In the genomic region with DNA sequence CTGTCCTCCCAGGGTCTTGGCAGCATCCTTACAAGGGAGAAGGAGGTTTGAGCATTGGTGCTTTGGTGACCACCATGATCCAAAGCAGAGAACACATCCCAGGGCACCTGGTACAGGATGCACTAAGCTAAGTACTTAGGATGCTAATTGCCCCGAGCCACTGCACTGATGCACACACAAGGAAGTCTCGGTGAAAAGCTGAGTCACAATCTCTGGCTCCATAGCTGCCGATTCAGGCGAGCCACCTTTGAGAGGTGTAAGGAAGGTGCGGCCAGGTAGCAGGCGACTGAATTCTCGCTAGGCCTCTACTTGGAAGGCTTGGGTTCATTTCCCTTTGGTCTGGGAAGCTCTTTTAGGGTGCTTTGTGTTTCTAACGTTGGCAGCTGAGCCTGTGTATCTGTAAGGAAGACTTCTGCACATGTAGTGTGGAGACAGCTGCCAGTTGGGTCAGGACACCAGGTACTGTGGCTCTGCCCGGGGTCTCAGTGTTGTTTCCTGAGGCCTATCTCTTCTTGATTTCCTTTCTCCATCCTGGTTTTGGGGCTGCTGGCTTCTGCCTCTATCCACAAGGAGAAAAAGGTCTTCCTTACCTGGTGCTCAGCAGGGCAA, we compare ENCODE assay signal across 14 mouse cellular contexts.
DNase-seq lines count a peak whose midpoint lies in the region; ATAC-seq and TF ChIP-seq lines count a peak whose summit lies in the region.
"Had no signal": no experiment of that assay in that cellular context is flagged by ENCODE, and none has a peak within 500 bp of the region (broad histone marks: within the 10 kb centered on the region; RNA-seq: fewer than 3 reads in every experiment).

No protein-coding gene starts in this region.

- H3K36me3 ChIP-seq in heart, embryonic 10.5 days, result no peaks in the 10 kb centered on the region
- H3K36me3 ChIP-seq in heart, embryonic 12.5 days, result no peaks in the 10 kb centered on the region
- peaks cover 3% of the 10 kb centered on the region; the same call in 1 of the 2 replicates for H3K36me3 ChIP-seq in liver, embryonic 11.5 days (ENCODE audit: control insufficient read depth, insufficient read depth, low read length)
- H3K36me3 ChIP-seq in stomach, postnatal 0 days (ENCODE audit: control insufficient read depth, insufficient read depth, low read length), result no peaks in the 10 kb centered on the region
- H3K36me3 ChIP-seq: forebrain, embryonic 15.5 days had no signal

- no peak overlapping the region for H3K9ac ChIP-seq in heart, embryonic 12.5 days
- H3K9ac ChIP-seq in liver, embryonic 11.5 days (ENCODE audit: low read depth, low read length), result no peak overlapping the region
- no peak overlapping the region; the same call in 1 of the 2 replicates for H3K9ac ChIP-seq in stomach, postnatal 0 days (ENCODE audit: low read length)
- H3K9ac ChIP-seq: forebrain, embryonic 15.5 days had no signal

- H3K4me1 ChIP-seq in heart, embryonic 10.5 days, result peaks cover 45% of the 10 kb centered on the region
- H3K4me1 ChIP-seq in heart, embryonic 12.5 days (replicated peaks), result peaks cover 42% of the 10 kb centered on the region
- peaks cover 58% of the 10 kb centered on the region for H3K4me1 ChIP-seq in liver, embryonic 11.5 days (replicated peaks; ENCODE audit: control insufficient read depth, insufficient read depth, low read length)
- no peaks in the 10 kb centered on the region for H3K4me1 ChIP-seq in stomach, postnatal 0 days (replicated peaks; ENCODE audit: control insufficient read depth, insufficient read depth)
- H3K4me1 ChIP-seq: forebrain, embryonic 15.5 days had no signal

- no peaks in the 10 kb centered on the region for H3K27me3 ChIP-seq in heart, embryonic 10.5 days (ENCODE audit: insufficient read depth, poor library complexity, severe bottlenecking)
- no peaks in the 10 kb centered on the region for H3K27me3 ChIP-seq in heart, embryonic 12.5 days (replicated peaks)
- H3K27me3 ChIP-seq in liver, embryonic 11.5 days (replicated peaks; ENCODE audit: control insufficient read depth, insufficient read depth, low read length), result no peaks in the 10 kb centered on the region
- no peaks in the 10 kb centered on the region for H3K27me3 ChIP-seq in stomach, postnatal 0 days (ENCODE audit: control insufficient read depth, insufficient read depth, low read length)
- H3K27me3 ChIP-seq: forebrain, embryonic 15.5 days had no signal

- DNase-seq in heart, embryonic 10.5 days (ENCODE audit: low spot score), result peak; percentile 73
- DNase-seq in urinary bladder, postnatal 14 days (ENCODE audit: low spot score), result peak; percentile 38
- no peak for DNase-seq in urinary bladder, adult 2 months (ENCODE audit: low spot score)
- no peak for DNase-seq in liver, embryonic 11.5 days (ENCODE audit: low spot score)
- peak; percentile 51 for DNase-seq in stomach, postnatal 0 days (ENCODE audit: low spot score)
- DNase-seq in adrenal gland, adult (ENCODE audit: inconsistent age in 2 of 2, low spot score in 1 of 2), result no peak
- DNase-seq in yolk sac, embryonic 10.5 days (ENCODE audit: low spot score), result no peak
- DNase-seq: B cell, adult 2 months; cerebellum, postnatal 14 days; right cerebral cortex, adult 18-20 months; thymus, postnatal 36 days had no signal

- no peak for TF ChIP-seq EP300 in stomach, postnatal 0 days (optimal IDR thresholded peaks at IDR 0.05)

- H3K9me3 ChIP-seq in heart, embryonic 10.5 days, result no peaks in the 10 kb centered on the region
- no peaks in the 10 kb centered on the region for H3K9me3 ChIP-seq in heart, embryonic 12.5 days (replicated peaks)
- H3K9me3 ChIP-seq in liver, embryonic 11.5 days (ENCODE audit: control insufficient read depth, low read length), result no peaks in the 10 kb centered on the region
- no peaks in the 10 kb centered on the region for H3K9me3 ChIP-seq in stomach, postnatal 0 days (ENCODE audit: control insufficient read depth, low read length)
- H3K9me3 ChIP-seq: forebrain, embryonic 15.5 days had no signal

- H3K4me3 ChIP-seq in heart, embryonic 10.5 days, result no peak overlapping the region
- H3K4me3 ChIP-seq in heart, embryonic 12.5 days, result no peak overlapping the region
- H3K4me3 ChIP-seq in liver, embryonic 11.5 days (ENCODE audit: low read depth, low read length), result no peak overlapping the region
- H3K4me3 ChIP-seq in stomach, postnatal 0 days (ENCODE audit: low read depth, low read length), result no peak overlapping the region
- H3K4me3 ChIP-seq: forebrain, embryonic 15.5 days had no signal

- H3K27ac ChIP-seq in heart, embryonic 10.5 days, result no peak overlapping the region
- H3K27ac ChIP-seq in heart, embryonic 12.5 days (ENCODE audit: poor library complexity, severe bottlenecking), result no peak overlapping the region
- H3K27ac ChIP-seq in liver, embryonic 11.5 days (ENCODE audit: low read depth, low read length), result peak overlapping the region; percentile 54; the same call in 1 of the 2 replicates
- peak overlapping the region; percentile 86 for H3K27ac ChIP-seq in stomach, postnatal 0 days (replicated peaks)
- H3K27ac ChIP-seq: forebrain, embryonic 15.5 days had no signal

- no peak for ATAC-seq in heart, embryonic 12.5 days (ENCODE audit: insufficient number of reproducible peaks, low FRiP score)
- no peak for ATAC-seq in liver, embryonic 11.5 days (replicated peaks; ENCODE audit: low FRiP score)
- ATAC-seq in stomach, postnatal 0 days (ENCODE audit: low FRiP score, low TSS enrichment), result peak; percentile 86
- ATAC-seq: forebrain, embryonic 15.5 days; midbrain, embryonic 16.5 days had no signal

- no peak overlapping the region for H3K4me2 ChIP-seq in heart, embryonic 12.5 days
- H3K4me2 ChIP-seq in liver, embryonic 11.5 days, result no peak overlapping the region
- no peak overlapping the region for H3K4me2 ChIP-seq in stomach, postnatal 0 days (replicated peaks; ENCODE audit: low read depth)
- H3K4me2 ChIP-seq: forebrain, embryonic 15.5 days had no signal

- 67% methylated on average over 9 of the region's 9 CpGs for WGBS in heart, embryonic 10.5 days
- WGBS in heart, embryonic 12.5 days, result 70% methylated on average over 9 of the region's 9 CpGs
- WGBS in liver, embryonic 11.5 days, result 70% methylated on average over 9 of the region's 9 CpGs
- WGBS in stomach, postnatal 0 days, result 59% methylated on average over 9 of the region's 9 CpGs

- no peak for TF ChIP-seq CTCF in stomach, postnatal 0 days (IDR thresholded peaks at IDR 0.05; ENCODE audit: low read depth)

Comparison
In these comparisons a context has a peak if more than half of its experiments do, and no peak if none do; other contexts are left out.
1. DNase-seq: peak in heart, embryonic 10.5 days (single experiment), urinary bladder, postnatal 14 days (single experiment) and stomach, postnatal 0 days (single experiment); none in urinary bladder, adult 2 months (single experiment), liver, embryonic 11.5 days (single experiment), adrenal gland, adult (0 of 2) and yolk sac, embryonic 10.5 days (single experiment).
2. H3K27ac ChIP-seq: peak in liver, embryonic 11.5 days (single experiment) and stomach, postnatal 0 days (single experiment); none in heart, embryonic 10.5 days (single experiment) and heart, embryonic 12.5 days (single experiment).